Mouse (Mus musculus) megakaryocyte-erythroid progenitor cell, adult 5-6 weeks (primary cell): ENCODE results near the gene Mrgprb8. TPM values are rescaled to one million over a fixed set of nuclear protein-coding genes. Genes with fewer than 3 reads are reported as not detected.
"Not testable (repeated sequence)": the region's sequence is repeated elsewhere in the genome, so short reads cannot be mapped to it uniquely, and the experiment has no call there.

ENCODE experiments used
- ATAC-seq: replicated peaks from 2 replicates; pipeline ENCODE4 v1.8.0; 2016; ENCODE audit warnings: mild to moderate bottlenecking, inconsistent platforms; ENCODE audit not compliant: severe bottlenecking, poor library complexity, low FRiP score, low TSS enrichment
- total RNA-seq, 2 experiments: library from RNA; stranded (forward) in 1 of 2; stranded (reverse) in 1 of 2; fragments of 200-1000, 215-1000 nt in 1 of 2; fragments of >200 nt in 1 of 2; fragmentation: Nextera tagmentation in 1 of 2; gene quantifications; 2 replicates each; pipeline ENCODE4 v1.2.3; 2014 to 2017

Gene Mrgprb8
- total RNA-seq (2014; fragmentation: Nextera tagmentation) (not detected in 2 replicates), total RNA-seq (2017) (not detected in 2 replicates)

- no peak for ATAC-seq
Observed at GRCm38 (mm10) chr7:48388226-48388625, at the start of gene Mrgprb8. Gene Mrgprb8 (plus strand): TSS chr7:48388526.

- not testable (repeated sequence) for ATAC-seq
Observed at GRCm38 (mm10) chr7:48435936-48436335, 47.6 kb downstream of the Mrgprb8 start.

- no peak for ATAC-seq
Observed at GRCm38 (mm10) chr7:48436581-48436980, 48.3 kb downstream of the Mrgprb8 start.

Other genes with a start within 250 kb of the Mrgprb8 start
- not detected in 2 replicates for gene Mrgprb5, start 219.5 kb upstream of the Mrgprb8 start, total RNA-seq (2014; fragmentation: Nextera tagmentation)
- gene Mrgprb5, start 219.5 kb upstream of the Mrgprb8 start, total RNA-seq (2017): not detected in 2 replicates
- not detected in 2 replicates for gene Mrgprb4, start 189.2 kb upstream of the Mrgprb8 start, total RNA-seq (2014; fragmentation: Nextera tagmentation)
- gene Mrgprb4, start 189.2 kb upstream of the Mrgprb8 start, total RNA-seq (2017): not detected in 2 replicates
- gene Mrgprb1, start 67.8 kb downstream of the Mrgprb8 start, total RNA-seq (2014; fragmentation: Nextera tagmentation): not detected in 2 replicates
- not detected in 2 replicates for gene Mrgprb1, start 67.8 kb downstream of the Mrgprb8 start, total RNA-seq (2017)
- gene Mrgprx2, start 110.8 kb downstream of the Mrgprb8 start, total RNA-seq (2014; fragmentation: Nextera tagmentation): not detected in 2 replicates
- gene Mrgprx2, start 110.8 kb downstream of the Mrgprb8 start, total RNA-seq (2017): not detected in 2 replicates
- gene Mrgprb2, start 169.6 kb downstream of the Mrgprb8 start, total RNA-seq (2014; fragmentation: Nextera tagmentation): not detected in 2 replicates
- gene Mrgprb2, start 169.6 kb downstream of the Mrgprb8 start, total RNA-seq (2017): not detected in 2 replicates